Mouse (Mus musculus) midbrain, postnatal 0 days (tissue): ENCODE results near the gene Lrrc42. TPM values are rescaled to one million over a fixed set of nuclear protein-coding genes. Genes with fewer than 3 reads are reported as not detected.

ENCODE experiments used
- ATAC-seq: fragments of 200-750 bp; cut with Nextera tagmentation; 2 replicates; pipeline ENCODE4 v1.8.0; 2017; ENCODE audit warnings: moderate number of reproducible peaks, mild to moderate bottlenecking, moderate TSS enrichment, moderate library complexity; ENCODE audit not compliant: low FRiP score
- DNase-seq: peaks from one replicate; pipeline ENCODE4 v3.0.0-alpha.2; 2015; ENCODE audit warnings: low spot score
- H3K27ac ChIP-seq: fragments of 300-500 bp; sonication (generic); 2 replicates; pipeline ENCODE4 v1.5.1; 2014; ENCODE audit warnings: low read depth, mild to moderate bottlenecking, low read length, mixed read lengths
- H3K27me3 ChIP-seq: fragments of 300-500 bp; sonication (generic); 2 replicates; pipeline ENCODE4 v1.6.1; 2014; ENCODE audit warnings: low read length, control low read depth, mixed read lengths; ENCODE audit not compliant: insufficient read depth
- H3K36me3 ChIP-seq: fragments of 300-500 bp; sonication (generic); 2 replicates; pipeline ENCODE4 v1.6.1; 2014; ENCODE audit warnings: low read length, control low read depth, mixed read lengths; ENCODE audit not compliant: insufficient read depth
- H3K4me1 ChIP-seq: fragments of 300-500 bp; sonication (generic); 2 replicates; pipeline ENCODE4 v1.6.1; 2014; ENCODE audit warnings: mild to moderate bottlenecking, control low read depth, antibody characterized with exemption, low read length, mixed read lengths; ENCODE audit not compliant: insufficient read depth
- H3K4me2 ChIP-seq: fragments of 300-500 bp; sonication (generic); 2 replicates; pipeline ENCODE4 v1.6.1; 2014; ENCODE audit warnings: low read depth, mild to moderate bottlenecking, low read length, mixed read lengths; ENCODE audit not compliant: poor library complexity, severe bottlenecking
- H3K4me3 ChIP-seq: fragments of 300-500 bp; sonication (generic); 2 replicates; pipeline ENCODE4 v1.5.1; 2014; ENCODE audit warnings: low read depth, mild to moderate bottlenecking, low read length, moderate library complexity
- H3K9ac ChIP-seq: fragments of 300-500 bp; sonication (generic); replicated peaks from 2 replicates; pipeline ENCODE4 v1.6.1; 2014; ENCODE audit warnings: mild to moderate bottlenecking, low read length, moderate library complexity, mixed read lengths; ENCODE audit not compliant: poor library complexity, severe bottlenecking
- H3K9me3 ChIP-seq: fragments of 300-500 bp; sonication (generic); 2 replicates; pipeline ENCODE4 v1.6.1; 2016; ENCODE audit warnings: low read length, control low read depth
- CTCF ChIP-seq: IDR thresholded peaks from 2 replicates; pipeline ENCODE4 v1.5.1; 2016; ENCODE audit warnings: antibody characterized with exemption, mild to moderate bottlenecking
- WGBS: fragments of 180-500 bp; shearing (Covaris S2); extraction: QIAGEN DNeasy Blood & Tissue Kit; methylation state at CpG from one replicate; pipeline ENCODE4 v1.1.7; 2014; 5-methylcytosine and 5-hydroxymethylcytosine counted together
- polyA plus RNA-seq: library from polyadenylated mRNA; unstranded; fragments of >200 nt; fragmentation: Nextera tagmentation; extraction: Ambion mirVana; gene quantifications from 2 replicates; pipeline ENCODE4 v1.2.1, GENCODE M21; 2015
- total RNA-seq: library from RNA; depleted of rRNA; stranded (reverse); fragments of >200 nt; gene quantifications from 2 replicates; pipeline ENCODE4 v1.2.3, GENCODE M21; 2014

Lrrc42 gene
- total and polyA plus RNA-seq, 2 experiments from 2014 or later, result 16.3 to 36.3 TPM

DNA sequence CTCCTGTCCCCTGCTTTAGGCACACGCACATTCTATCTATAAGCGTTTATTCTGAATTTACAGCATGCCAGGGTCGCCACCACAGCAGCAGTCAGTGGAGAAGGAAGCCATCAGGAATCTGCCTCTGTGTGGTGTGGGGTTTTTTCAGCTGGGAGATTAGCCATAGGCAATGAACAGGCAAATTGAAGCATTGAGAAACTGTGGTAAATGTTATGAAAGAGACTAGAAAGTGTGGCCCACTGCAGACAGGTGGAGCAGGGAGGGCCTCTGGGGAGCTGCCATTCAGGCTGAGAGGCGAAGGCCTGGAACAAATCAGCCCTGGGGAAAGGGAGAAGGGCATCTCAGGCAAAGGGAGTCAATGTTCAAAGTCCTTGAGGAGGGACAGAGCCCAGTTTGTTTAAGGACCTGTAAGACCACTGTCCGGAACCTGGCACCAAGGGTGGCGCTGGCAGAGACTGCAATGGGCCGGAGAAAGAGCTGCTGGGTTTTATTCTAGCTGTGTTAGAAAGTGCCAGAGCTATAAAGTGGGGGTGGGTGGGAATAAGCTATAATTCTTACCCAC, 46.5 kb upstream of the Lrrc42 start:
- no peak for DNase-seq
- H3K4me1 ChIP-seq, result no peaks in the 10 kb centered on the region
- TF ChIP-seq CTCF, result no peak
- no peaks in the 10 kb centered on the region for H3K36me3 ChIP-seq
- H3K4me3 ChIP-seq, result no peak overlapping the region
- H3K9ac ChIP-seq, result no peak overlapping the region
- H3K9me3 ChIP-seq, result no peaks in the 10 kb centered on the region
- whole genome bisulfite sequencing, result 83% methylated on average over 7 of the region's 7 CpGs
- no peak for ATAC-seq
- no peaks in the 10 kb centered on the region for H3K27me3 ChIP-seq
- no peak overlapping the region for H3K27ac ChIP-seq
- no peak overlapping the region for H3K4me2 ChIP-seq

DNA sequence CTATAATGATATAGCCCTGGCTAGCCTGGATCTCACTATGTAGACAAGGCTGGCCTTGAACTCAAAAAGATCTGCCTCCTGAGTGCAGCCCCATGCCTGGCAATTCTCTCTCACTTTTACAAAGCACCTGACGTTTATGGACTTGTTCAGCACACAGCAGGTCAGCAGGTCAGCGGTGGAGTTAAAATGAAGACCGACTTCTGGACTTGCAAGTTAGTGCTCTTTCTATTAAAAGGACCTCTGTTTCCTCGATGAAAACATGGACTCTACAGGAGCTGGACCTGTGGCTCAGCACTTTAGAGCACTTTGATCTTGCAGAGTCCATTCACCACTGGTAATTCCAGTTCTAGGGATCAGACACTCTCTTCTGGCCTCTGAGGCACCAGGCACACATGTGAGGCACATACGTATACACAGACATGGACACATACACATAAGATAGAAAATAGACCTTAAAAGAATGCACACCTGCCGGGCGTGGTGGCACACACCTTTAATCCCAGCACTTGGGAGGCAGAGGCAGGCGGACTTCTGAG, 44.8 kb upstream of the Lrrc42 start:
- H3K4me1 ChIP-seq, result no peaks in the 10 kb centered on the region
- no peaks in the 10 kb centered on the region for H3K36me3 ChIP-seq
- TF ChIP-seq CTCF, result no peak
- WGBS, result 87% methylated on average over 8 of the region's 8 CpGs
- H3K9me3 ChIP-seq, result no peaks in the 10 kb centered on the region
- no peaks in the 10 kb centered on the region for H3K27me3 ChIP-seq
- no peak overlapping the region for H3K4me3 ChIP-seq
- ATAC-seq (no peak), DNase-seq (no peak)
- no peak overlapping the region for H3K9ac ChIP-seq
- no peak overlapping the region for H3K27ac ChIP-seq
- no peak overlapping the region for H3K4me2 ChIP-seq

DNA sequence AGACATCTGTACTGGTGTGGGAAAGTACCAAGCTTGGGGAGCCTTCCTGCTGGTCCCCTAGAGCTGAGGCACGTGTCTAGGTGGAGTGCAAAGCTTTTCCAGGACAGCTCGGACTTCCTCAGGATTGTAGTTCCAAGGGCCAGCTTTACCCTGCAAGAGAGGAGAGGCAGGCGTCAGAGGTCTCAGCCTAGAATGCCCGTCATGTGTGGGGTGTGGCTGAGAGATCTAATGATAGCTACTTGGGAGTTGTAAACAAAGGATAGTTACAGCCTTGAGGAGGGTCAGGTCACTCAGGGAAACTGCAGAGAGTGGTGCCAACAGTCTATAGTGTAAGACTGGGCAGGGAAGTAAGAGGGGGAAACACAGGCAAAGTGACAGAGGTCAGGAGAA, 38.9 kb upstream of the Lrrc42 start:
- 68% methylated on average over 4 of the region's 4 CpGs for WGBS
- Histone ChIP-seq H3K4me3 (no peak overlapping the region), H3K9me3 (no peaks in the 10 kb centered on the region), H3K36me3 (no peaks in the 10 kb centered on the region), H3K4me2 (no peak overlapping the region), H3K9ac (no peak overlapping the region), H3K4me1 (no peaks in the 10 kb centered on the region), H3K27me3 (no peaks in the 10 kb centered on the region), H3K27ac (no peak overlapping the region)
- TF ChIP-seq CTCF, result no peak
- no peak for ATAC-seq
- no peak for DNase-seq

DNA sequence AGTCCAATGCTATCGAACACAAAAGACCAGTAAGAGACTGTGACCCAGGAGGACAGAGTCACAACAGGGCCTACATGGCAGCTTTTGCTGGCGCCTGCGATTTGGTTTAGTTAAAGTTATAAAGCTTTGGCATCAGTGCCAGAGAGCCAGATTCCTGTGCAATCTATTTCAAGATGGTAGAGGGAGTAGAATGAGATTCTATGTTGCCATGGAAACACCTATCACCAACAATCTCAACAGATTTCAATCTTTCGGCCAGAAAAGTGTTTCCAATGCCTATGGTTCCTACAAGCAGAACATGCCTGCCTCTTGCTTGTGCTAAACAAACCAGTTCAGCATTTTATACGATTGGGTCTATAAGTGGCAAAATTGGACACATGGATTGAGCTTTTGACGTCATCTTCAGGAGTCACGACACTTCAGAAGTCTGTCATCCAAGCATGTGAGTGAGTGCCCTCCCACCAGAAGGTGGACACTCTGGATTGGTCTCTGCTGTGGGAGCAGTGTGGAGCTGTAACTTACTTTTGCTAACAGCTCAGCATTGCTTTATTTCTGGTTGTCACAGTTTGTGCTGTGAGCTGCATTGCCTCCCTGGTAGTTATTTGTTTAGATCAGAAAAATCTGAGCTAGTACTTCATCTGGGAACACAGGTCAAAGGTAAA, 38.4 kb upstream of the Lrrc42 start:
- Histone ChIP-seq H3K27me3 (no peaks in the 10 kb centered on the region), H3K27ac (no peak overlapping the region)
- TF ChIP-seq CTCF, result no peak

DNA sequence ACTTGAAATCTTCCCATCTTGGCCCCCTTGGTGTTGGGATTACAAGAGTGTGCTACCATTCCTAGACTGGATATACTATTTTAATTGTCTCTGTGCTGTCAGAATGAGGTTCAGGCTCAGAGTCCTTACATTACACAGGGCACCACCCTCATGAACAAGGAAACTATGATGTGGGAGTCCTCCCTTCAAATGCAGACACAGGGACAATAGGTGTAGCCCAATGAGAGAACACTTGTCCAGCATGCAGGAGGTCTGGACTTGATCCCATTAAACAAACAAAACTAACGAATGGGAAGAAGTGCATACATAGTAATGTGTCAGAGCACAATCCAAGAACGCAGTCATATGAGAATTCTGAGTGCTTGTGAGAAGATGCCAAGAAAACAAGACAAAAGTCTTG, 34.2 kb upstream of the Lrrc42 start:
- no peaks in the 10 kb centered on the region for H3K36me3 ChIP-seq
- ATAC-seq (no peak), DNase-seq (no peak)
- no peaks in the 10 kb centered on the region for H3K27me3 ChIP-seq
- H3K27ac ChIP-seq, result no peak overlapping the region
- H3K9me3 ChIP-seq, result no peaks in the 10 kb centered on the region
- no peak overlapping the region for H3K4me2 ChIP-seq
- no peaks in the 10 kb centered on the region for H3K4me1 ChIP-seq
- no peak overlapping the region for H3K9ac ChIP-seq
- no peak for TF ChIP-seq CTCF
- no peak overlapping the region for H3K4me3 ChIP-seq
- 86% methylated on average over 2 of the region's 2 CpGs for WGBS

More for the DNA sequence above, 38.4 kb upstream of the Lrrc42 start:
- WGBS, result 76% methylated on average over 7 of the region's 7 CpGs
- no peak overlapping the region for H3K4me3 ChIP-seq
- DNase-seq (peak; percentile 27), ATAC-seq (no peak)
- no peaks in the 10 kb centered on the region for H3K36me3 ChIP-seq
- no peak overlapping the region for H3K9ac ChIP-seq
- no peaks in the 10 kb centered on the region for H3K4me1 ChIP-seq
- no peaks in the 10 kb centered on the region for H3K9me3 ChIP-seq
- H3K4me2 ChIP-seq, result no peak overlapping the region

DNA sequence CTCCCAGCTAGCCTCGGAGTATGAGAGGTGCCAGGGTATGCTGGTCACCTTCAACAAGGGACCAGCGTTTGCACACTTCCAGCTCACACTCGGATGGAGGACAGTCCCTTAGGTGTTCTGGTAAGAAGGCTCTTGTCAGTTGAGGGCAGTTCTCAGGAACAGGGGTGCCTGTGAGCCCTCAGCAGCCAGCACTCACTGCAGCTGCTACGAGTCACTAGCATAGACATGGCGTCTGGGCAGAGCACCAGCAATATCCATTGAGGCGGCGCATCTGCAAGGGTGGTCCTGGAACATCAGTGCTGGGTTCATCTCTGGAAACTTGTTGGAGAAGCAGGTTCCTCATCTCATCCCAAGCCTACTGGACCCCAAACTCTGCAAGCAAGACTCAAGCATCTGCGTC, 33.1 kb upstream of the Lrrc42 start:
- no peaks in the 10 kb centered on the region for H3K9me3 ChIP-seq
- no peak for TF ChIP-seq CTCF
- no peak overlapping the region for H3K4me3 ChIP-seq
- WGBS, result 94% methylated on average over 8 of the region's 8 CpGs
- no peaks in the 10 kb centered on the region for H3K4me1 ChIP-seq
- no peak overlapping the region for H3K27ac ChIP-seq
- no peaks in the 10 kb centered on the region for H3K27me3 ChIP-seq
- DNase-seq (no peak), ATAC-seq (no peak)
- no peaks in the 10 kb centered on the region for H3K36me3 ChIP-seq
- no peak overlapping the region for H3K4me2 ChIP-seq
- no peak overlapping the region for H3K9ac ChIP-seq
